Mouse (Mus musculus): ENCODE measurements around the gene Tmem139. TPM values are rescaled to one million over a fixed set of nuclear protein-coding genes. Genes with fewer than 3 reads are reported as not detected.
A peak's percentile ranks its signal among the peaks of the same experiment; 100 is the strongest.

Gene Tmem139
- 0.51 TPM in 1 of 2 replicates, not detected in the other for polyA plus RNA-seq (2014; fragmentation: Nextera tagmentation; extraction: Ambion mirVana)

- ATAC-seq (replicated peaks; ENCODE audit: insufficient number of reproducible peaks, low FRiP score, low TSS enrichment): no peak
- Histone ChIP-seq H3K27me3 (ENCODE audit: control insufficient read depth, insufficient read depth, low read length) (no peaks in the 10 kb centered on the region; the same call in 1 of the 2 replicates), H3K9ac (ENCODE audit: low read depth, low read length) (peak within 1 kb of the TSS; percentile 22; the same call in 1 of the 2 replicates), H3K4me3 (ENCODE audit: low read depth, low read length) (peak within 1 kb of the TSS; percentile 0; the same call in 1 of the 2 replicates), H3K4me1 (ENCODE audit: control insufficient read depth, insufficient read depth, low read length) (peaks cover 11% of the 10 kb centered on the region), H3K4me2 (peak within 1 kb of the TSS; percentile 34), H3K27ac (ENCODE audit: low read depth, low read length) (no peak within 1 kb of the TSS), H3K36me3 (ENCODE audit: control insufficient read depth, insufficient read depth, low read length) (no peaks in the 10 kb centered on the region), H3K9me3 (replicated peaks; ENCODE audit: control insufficient read depth, low read length) (no peaks in the 10 kb centered on the region)
- WGBS (ENCODE audit: insufficient replicate concordance): 11% methylated on average over 20 of the region's 20 CpGs
These were observed at the start of gene Tmem139 for GRCm38 (mm10) chr6:42261524-42262170. Gene Tmem139, plus strand, starts transcription at chr6:42261970.

DNA sequence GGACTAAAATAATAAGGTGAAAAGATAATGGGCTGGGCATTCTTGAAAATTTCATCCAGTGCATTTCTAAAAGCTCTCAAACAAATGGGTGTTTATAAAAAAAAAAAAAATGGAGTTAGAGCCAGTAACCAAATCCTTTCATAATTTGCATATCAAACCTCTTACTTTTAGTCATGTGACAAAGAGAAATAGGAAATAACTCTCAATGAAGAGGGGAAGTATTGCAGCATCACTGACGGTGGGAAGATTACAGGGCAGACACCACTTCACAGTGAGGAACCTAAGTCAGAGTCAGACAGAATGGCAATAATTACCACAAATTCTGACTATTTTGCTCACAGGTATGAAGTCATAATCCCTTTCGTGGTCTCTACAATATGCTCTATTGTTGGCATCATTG lies 46.7 kb upstream of the Tmem139 start, which contains the start of gene Tas2r144:
TSS of gene Tas2r144 (plus strand) at position 301 of the 400 bp plus-strand sequence.
- Histone ChIP-seq H3K27me3 (ENCODE audit: control insufficient read depth, insufficient read depth, low read length) (no peaks in the 10 kb centered on the region), H3K36me3 (ENCODE audit: control insufficient read depth, insufficient read depth, low read length) (no peaks in the 10 kb centered on the region), H3K4me2 (no peak within 1 kb of the TSS), H3K4me1 (ENCODE audit: control insufficient read depth, insufficient read depth, low read length) (no peaks in the 10 kb centered on the region), H3K27ac (ENCODE audit: low read depth, low read length) (no peak within 1 kb of the TSS), H3K9me3 (replicated peaks; ENCODE audit: control insufficient read depth, low read length) (no peaks in the 10 kb centered on the region), H3K9ac (ENCODE audit: low read depth, low read length) (no peak within 1 kb of the TSS), H3K4me3 (ENCODE audit: low read depth, low read length) (no peak within 1 kb of the TSS)
- ATAC-seq (replicated peaks; ENCODE audit: insufficient number of reproducible peaks, low FRiP score, low TSS enrichment): no peak
- 74% methylated on average over 2 of the region's 2 CpGs for WGBS (ENCODE audit: insufficient replicate concordance)

GRCm38 (mm10) chr6:42222286-42222685 lies 39.5 kb upstream of the Tmem139 start:
- 61% methylated on average over 3 of the region's 3 CpGs for WGBS (ENCODE audit: insufficient replicate concordance)
- ATAC-seq (replicated peaks; ENCODE audit: insufficient number of reproducible peaks, low FRiP score, low TSS enrichment): no peak

GRCm38 (mm10) chr6:42225046-42225445 lies 36.7 kb upstream of the Tmem139 start:
- Histone ChIP-seq H3K4me3 (ENCODE audit: low read depth, low read length) (no peak overlapping the region), H3K4me2 (no peak overlapping the region), H3K27ac (ENCODE audit: low read depth, low read length) (no peak overlapping the region), H3K9me3 (replicated peaks; ENCODE audit: control insufficient read depth, low read length) (no peaks in the 10 kb centered on the region), H3K4me1 (ENCODE audit: control insufficient read depth, insufficient read depth, low read length) (no peaks in the 10 kb centered on the region), H3K27me3 (ENCODE audit: control insufficient read depth, insufficient read depth, low read length) (no peaks in the 10 kb centered on the region), H3K9ac (ENCODE audit: low read depth, low read length) (no peak overlapping the region), H3K36me3 (ENCODE audit: control insufficient read depth, insufficient read depth, low read length) (no peaks in the 10 kb centered on the region)
- WGBS (ENCODE audit: insufficient replicate concordance): 65% methylated on average over 4 of the region's 4 CpGs
- ATAC-seq (replicated peaks; ENCODE audit: insufficient number of reproducible peaks, low FRiP score, low TSS enrichment): no peak

More at GRCm38 (mm10) chr6:42222286-42222685, 39.5 kb upstream of the Tmem139 start:
- H3K9ac ChIP-seq (ENCODE audit: low read depth, low read length): no peak overlapping the region
- H3K27ac ChIP-seq (ENCODE audit: low read depth, low read length): no peak overlapping the region
- H3K4me2 ChIP-seq: no peak overlapping the region
- H3K27me3 ChIP-seq (ENCODE audit: control insufficient read depth, insufficient read depth, low read length): no peaks in the 10 kb centered on the region
- no peaks in the 10 kb centered on the region for H3K4me1 ChIP-seq (ENCODE audit: control insufficient read depth, insufficient read depth, low read length)
- no peak overlapping the region for H3K4me3 ChIP-seq (ENCODE audit: low read depth, low read length)
- H3K36me3 ChIP-seq (ENCODE audit: control insufficient read depth, insufficient read depth, low read length): no peaks in the 10 kb centered on the region
- H3K9me3 ChIP-seq (replicated peaks; ENCODE audit: control insufficient read depth, low read length): no peaks in the 10 kb centered on the region

GRCm38 (mm10) chr6:42227240-42228101 lies 34.3 kb upstream of the Tmem139 start:
- no peak overlapping the region for H3K27ac ChIP-seq (ENCODE audit: low read depth, low read length)
- H3K36me3 ChIP-seq (ENCODE audit: control insufficient read depth, insufficient read depth, low read length): no peaks in the 10 kb centered on the region
- H3K4me1 ChIP-seq (ENCODE audit: control insufficient read depth, insufficient read depth, low read length): no peaks in the 10 kb centered on the region
- no peaks in the 10 kb centered on the region for H3K27me3 ChIP-seq (ENCODE audit: control insufficient read depth, insufficient read depth, low read length)
- WGBS (ENCODE audit: insufficient replicate concordance): 34% methylated on average over 17 of the region's 17 CpGs
- H3K9me3 ChIP-seq (replicated peaks; ENCODE audit: control insufficient read depth, low read length): no peaks in the 10 kb centered on the region
- H3K9ac ChIP-seq (ENCODE audit: low read depth, low read length): no peak overlapping the region
- no peak for ATAC-seq (replicated peaks; ENCODE audit: insufficient number of reproducible peaks, low FRiP score, low TSS enrichment)
- no peak overlapping the region for H3K4me3 ChIP-seq (ENCODE audit: low read depth, low read length)
- H3K4me2 ChIP-seq: no peak overlapping the region

- H3K27me3 ChIP-seq (ENCODE audit: control insufficient read depth, insufficient read depth, low read length): no peaks in the 10 kb centered on the region
- ATAC-seq (replicated peaks; ENCODE audit: insufficient number of reproducible peaks, low FRiP score, low TSS enrichment): no peak
- H3K4me3 ChIP-seq (ENCODE audit: low read depth, low read length): no peak overlapping the region
- H3K4me1 ChIP-seq (ENCODE audit: control insufficient read depth, insufficient read depth, low read length): no peaks in the 10 kb centered on the region
- H3K4me2 ChIP-seq: no peak overlapping the region
- H3K36me3 ChIP-seq (ENCODE audit: control insufficient read depth, insufficient read depth, low read length): no peaks in the 10 kb centered on the region
- H3K27ac ChIP-seq (ENCODE audit: low read depth, low read length): no peak overlapping the region
- WGBS (ENCODE audit: insufficient replicate concordance): 50% methylated on average over 4 of the region's 4 CpGs
- no peak overlapping the region for H3K9ac ChIP-seq (ENCODE audit: low read depth, low read length)
- no peaks in the 10 kb centered on the region for H3K9me3 ChIP-seq (replicated peaks; ENCODE audit: control insufficient read depth, low read length)
These were observed 32.2 kb upstream of the Tmem139 start for GRCm38 (mm10) chr6:42229610-42230009.

- Histone ChIP-seq H3K9me3 (replicated peaks; ENCODE audit: control insufficient read depth, low read length) (no peaks in the 10 kb centered on the region), H3K9ac (ENCODE audit: low read depth, low read length) (no peak overlapping the region), H3K36me3 (ENCODE audit: control insufficient read depth, insufficient read depth, low read length) (no peaks in the 10 kb centered on the region), H3K4me1 (ENCODE audit: control insufficient read depth, insufficient read depth, low read length) (no peaks in the 10 kb centered on the region), H3K27ac (ENCODE audit: low read depth, low read length) (no peak overlapping the region), H3K27me3 (ENCODE audit: control insufficient read depth, insufficient read depth, low read length) (no peaks in the 10 kb centered on the region), H3K4me3 (ENCODE audit: low read depth, low read length) (no peak overlapping the region), H3K4me2 (no peak overlapping the region)
- no peak for ATAC-seq (replicated peaks; ENCODE audit: insufficient number of reproducible peaks, low FRiP score, low TSS enrichment)
- 78% methylated on average over 3 of the region's 3 CpGs for WGBS (ENCODE audit: insufficient replicate concordance)
These were observed 30.6 kb upstream of the Tmem139 start for GRCm38 (mm10) chr6:42231191-42231590.

DNA sequence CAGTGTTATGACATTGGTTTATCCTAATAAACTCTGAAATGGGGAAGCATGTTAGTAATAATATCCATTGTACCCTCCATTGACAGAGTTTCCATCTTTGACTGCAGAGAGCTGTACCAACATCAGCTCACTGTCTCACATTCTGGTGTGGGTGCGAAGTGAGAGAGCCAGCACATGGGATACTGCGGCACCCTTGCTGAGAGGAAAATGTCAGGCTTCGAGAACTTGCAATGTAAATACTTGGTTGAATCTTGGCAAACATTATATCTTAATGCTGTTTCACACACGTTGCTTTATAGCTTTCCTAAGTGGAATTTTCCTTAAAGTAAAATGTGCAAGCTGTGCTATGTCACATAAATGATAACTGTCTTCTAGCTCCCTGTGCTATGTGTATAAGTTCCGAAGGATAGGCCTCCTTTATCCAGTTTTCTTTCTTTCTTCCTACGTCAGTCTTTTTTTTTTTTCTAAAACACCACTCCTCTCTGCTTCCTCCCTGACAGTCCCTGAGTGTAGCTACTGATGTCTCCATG lies 24.4 kb upstream of the Tmem139 start:
- no peak overlapping the region for H3K27ac ChIP-seq (ENCODE audit: low read depth, low read length)
- WGBS (ENCODE audit: insufficient replicate concordance): 63% methylated on average over 6 of the region's 6 CpGs
- H3K9me3 ChIP-seq (replicated peaks; ENCODE audit: control insufficient read depth, low read length): no peaks in the 10 kb centered on the region
- no peaks in the 10 kb centered on the region for H3K36me3 ChIP-seq (ENCODE audit: control insufficient read depth, insufficient read depth, low read length)
- H3K4me1 ChIP-seq (ENCODE audit: control insufficient read depth, insufficient read depth, low read length): no peaks in the 10 kb centered on the region
- no peak overlapping the region for H3K9ac ChIP-seq (ENCODE audit: low read depth, low read length)
- no peak overlapping the region for H3K4me3 ChIP-seq (ENCODE audit: low read depth, low read length)
- ATAC-seq (replicated peaks; ENCODE audit: insufficient number of reproducible peaks, low FRiP score, low TSS enrichment): no peak
- H3K4me2 ChIP-seq: no peak overlapping the region
- H3K27me3 ChIP-seq (ENCODE audit: control insufficient read depth, insufficient read depth, low read length): no peaks in the 10 kb centered on the region
